ENCODE assay signal across 26 mouse cellular contexts in genomic region chr2:158631873-158632272, GRCm38 (mm10). TPM values are rescaled to one million over a fixed set of nuclear protein-coding genes. Genes with fewer than 3 reads are reported as not detected.
"Had no signal": no experiment of that assay in that cellular context is flagged by ENCODE, and none has a peak within 500 bp of the region (broad histone marks: within the 10 kb centered on the region; RNA-seq: fewer than 3 reads in every experiment).

No protein-coding gene starts in this region.

- H3K4me3 ChIP-seq: midbrain, embryonic 13.5 days; midbrain, embryonic 15.5 days; neural tube, embryonic 13.5 days; neural tube, embryonic 15.5 days had no signal

- DNase-seq: lung, adult 18-20 months; lung, embryonic 14.5 days; lung, postnatal 10 days; lung, postnatal 4 days; right cerebral cortex, adult 18-20 months; right cerebral cortex, postnatal 25 days; right cerebral cortex, postnatal 4 days; spleen, adult 18-20 months; thymus, adult 18-20 months; thymus, postnatal 14 days; thymus, postnatal 36 days had no signal

- ATAC-seq: midbrain, embryonic 13.5 days; midbrain, embryonic 15.5 days had no signal

- H3K27ac ChIP-seq: liver, embryonic 14.5 days; midbrain, embryonic 13.5 days; midbrain, embryonic 15.5 days; neural tube, embryonic 13.5 days; neural tube, embryonic 15.5 days had no signal

- H3K4me2 ChIP-seq: lung, embryonic 14.5 days; midbrain, embryonic 11.5 days; midbrain, embryonic 13.5 days; midbrain, embryonic 15.5 days; neural tube, embryonic 13.5 days; neural tube, embryonic 15.5 days had no signal

- H3K9ac ChIP-seq: liver, embryonic 14.5 days; lung, embryonic 14.5 days; midbrain, embryonic 13.5 days; midbrain, embryonic 15.5 days; neural tube, embryonic 13.5 days; neural tube, embryonic 15.5 days had no signal

- H3K9me3 ChIP-seq: midbrain, embryonic 13.5 days; midbrain, embryonic 15.5 days; neural tube, embryonic 13.5 days; neural tube, embryonic 15.5 days had no signal

- H3K27me3 ChIP-seq: midbrain, embryonic 13.5 days; midbrain, embryonic 15.5 days; neural tube, embryonic 13.5 days; neural tube, embryonic 15.5 days had no signal

RNA-seq across cellular contexts. Expression of gene Slc32a1, which starts 21.3 kb away (rescaled TPM):
- total RNA-seq: megakaryocyte, adult 5-6 weeks; megakaryocyte-erythroid progenitor cell, adult 5-6 weeks; monocyte, adult 5-6 weeks had no signal
- polyA plus RNA-seq: liver, embryonic 16.5 days; lung, embryonic 14.5 days; lung, embryonic 16.5 days; small intestine, adult 2 months; stomach, embryonic 14.5 days; stomach, embryonic 16.5 days; thymus, postnatal 0 days had no signal
